Mouse (Mus musculus) lung, adult 2 months (tissue): ENCODE data around the gene A630089N07Rik.

Source experiments
- CTCF ChIP-seq: fragments of 200-500 bp; IDR thresholded peaks from 2 replicates; pipeline ENCODE4 v1.5.1; 2011; ENCODE audit warnings: mild to moderate bottlenecking, low read length, control low read depth; ENCODE audit not compliant: insufficient read depth
- POLR2A ChIP-seq: fragments of 200-500 bp; IDR thresholded peaks from 2 replicates; pipeline ENCODE4 v1.6.1; 2011; ENCODE audit warnings: low read depth, mild to moderate bottlenecking, control low read depth, low read length, borderline replicate concordance; ENCODE audit errors: extremely low read depth

DNA sequence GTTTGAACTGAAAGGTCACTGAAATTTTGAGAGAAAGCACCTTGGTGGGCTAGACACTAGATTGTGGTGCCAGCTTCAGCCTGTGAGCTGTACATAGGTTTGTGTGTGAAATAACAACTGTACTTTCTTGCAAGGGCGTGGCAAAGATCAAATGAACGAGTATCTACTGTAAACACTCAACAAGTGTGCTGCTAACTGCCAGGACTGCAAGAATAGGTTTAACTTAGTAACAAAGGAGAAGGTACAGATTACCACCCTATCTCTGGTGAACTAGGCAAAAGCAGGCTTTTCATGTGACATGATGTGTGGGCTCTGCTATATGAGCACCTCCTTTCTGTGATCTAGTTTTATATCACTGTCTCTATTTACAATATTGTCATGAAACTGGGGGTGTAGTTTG lies 128.9 kb downstream of the A630089N07Rik start:
- TF ChIP-seq CTCF (no peak), POLR2A (no peak)
